Mouse (Mus musculus): ENCODE results near the gene Dguok. TPM values are rescaled to one million over a fixed set of nuclear protein-coding genes. Genes with fewer than 3 reads are reported as not detected.

Dguok gene
- polyA plus RNA-seq, 1 experiment from 2014 or later: 63.6 TPM

DNA sequence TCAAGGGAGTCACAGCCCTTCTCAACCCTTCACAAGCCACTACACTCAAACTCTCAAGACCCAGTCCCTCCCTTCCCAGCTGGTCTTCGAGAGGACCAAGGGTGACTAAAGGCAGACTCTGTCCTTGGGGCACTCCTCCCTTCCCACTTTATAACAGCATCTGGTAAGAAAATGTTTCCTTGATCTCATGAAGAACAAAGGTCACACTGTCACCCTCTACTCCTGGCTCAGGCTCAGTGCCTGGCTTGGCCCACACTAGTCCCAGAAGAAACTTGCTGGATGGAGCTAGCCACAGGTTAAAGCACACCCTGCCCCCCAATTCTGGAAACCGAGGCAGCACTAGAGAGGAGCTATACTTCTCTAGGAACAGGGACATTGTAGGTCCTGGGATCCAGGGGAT is 61.0 kb downstream of the Dguok start:
- Histone ChIP-seq H3K36me3 (replicated peaks) (peaks cover 77% of the 10 kb centered on the region), H3K27me3 (ENCODE audit: poor library complexity, severe bottlenecking) (no peaks in the 10 kb centered on the region), H3K4me1 (peaks cover 93% of the 10 kb centered on the region), H3K4me3 (no peak overlapping the region), H3K27ac (no peak overlapping the region), H3K9me3 (no peaks in the 10 kb centered on the region)
- WGBS: 86% methylated on average over 2 of the region's 2 CpGs
- no peak for DNase-seq (ENCODE audit: extremely low spot score, low spot score)

DNA sequence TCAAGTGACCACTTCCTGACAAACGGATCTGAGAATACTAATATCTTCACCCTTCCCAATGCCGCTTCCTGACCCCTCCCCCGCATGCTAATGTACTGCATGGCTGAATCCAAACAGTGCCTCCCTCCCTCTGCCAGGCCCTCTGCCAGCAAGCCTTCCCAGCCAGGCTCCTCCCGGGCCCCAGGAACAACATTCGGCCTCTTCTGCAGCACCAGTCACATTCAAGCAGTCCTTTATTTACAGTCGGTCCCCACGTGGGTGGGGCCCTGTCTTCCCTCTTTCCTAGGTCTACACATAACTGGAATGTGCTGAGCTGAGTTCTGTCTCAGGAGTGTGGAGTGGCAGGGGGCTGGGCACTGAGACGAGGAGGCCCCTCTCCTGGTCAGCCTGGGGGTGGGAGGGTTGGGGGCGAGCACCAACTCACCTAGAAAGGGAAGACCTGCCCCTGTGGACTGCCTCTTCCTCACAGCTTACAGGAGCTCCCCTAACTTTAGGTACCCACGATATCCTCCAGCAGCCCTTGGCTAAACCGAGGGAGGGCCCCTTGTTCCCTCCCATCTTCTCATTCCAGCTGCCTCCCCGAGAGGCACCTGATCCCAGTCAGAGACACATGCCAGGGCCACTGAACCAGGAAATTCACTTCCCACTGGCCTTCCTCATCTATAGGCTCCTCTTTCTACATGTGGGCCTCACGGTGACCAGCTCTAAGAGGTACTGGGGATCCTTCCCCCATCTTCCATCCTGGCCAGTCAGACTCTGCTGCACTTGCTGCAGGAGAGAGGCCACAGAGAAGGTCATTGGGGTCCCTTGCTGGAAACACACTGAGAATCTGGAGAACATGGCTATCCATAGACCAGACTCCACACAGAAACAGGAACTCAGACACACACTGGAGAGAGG is 63.1 kb downstream of the Dguok start:
- H3K27me3 ChIP-seq (ENCODE audit: poor library complexity, severe bottlenecking): no peaks in the 10 kb centered on the region
- H3K9me3 ChIP-seq: no peaks in the 10 kb centered on the region
- DNase-seq (ENCODE audit: extremely low spot score, low spot score): no peak
- H3K36me3 ChIP-seq (replicated peaks): peaks cover 70% of the 10 kb centered on the region
- H3K4me3 ChIP-seq: peak overlapping the region; percentile 28; the same call in 1 of the 2 replicates
- peak overlapping the region; percentile 69 for H3K27ac ChIP-seq
- H3K4me1 ChIP-seq: peaks cover 93% of the 10 kb centered on the region
- WGBS: 16% methylated on average over 13 of the region's 13 CpGs

DNA sequence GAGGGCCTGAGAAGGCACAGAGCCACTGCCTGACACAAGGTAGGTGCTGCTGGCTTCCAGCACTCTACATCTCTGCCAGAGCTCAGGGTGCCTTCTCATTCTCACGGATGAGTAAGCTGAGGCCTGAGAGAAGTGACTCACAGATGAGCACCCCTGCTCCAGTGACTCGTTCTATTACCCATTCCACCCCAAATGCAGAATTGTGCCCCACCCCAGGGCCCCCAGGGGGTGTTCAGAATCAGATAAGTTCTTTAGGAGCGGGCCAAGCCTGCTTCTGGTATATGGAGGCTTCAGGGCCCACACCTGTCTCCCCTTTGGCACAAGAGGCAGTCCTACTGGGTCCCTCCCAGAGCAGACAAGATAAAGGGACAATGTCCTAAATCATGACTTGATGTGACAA is 64.1 kb downstream of the Dguok start:
- WGBS: 41% methylated on average over 3 of the region's 3 CpGs
- H3K27me3 ChIP-seq (ENCODE audit: poor library complexity, severe bottlenecking): no peaks in the 10 kb centered on the region
- peak overlapping the region; percentile 73 for H3K4me3 ChIP-seq
- H3K36me3 ChIP-seq (replicated peaks): peaks cover 70% of the 10 kb centered on the region
- no peaks in the 10 kb centered on the region for H3K9me3 ChIP-seq
- no peak for DNase-seq (ENCODE audit: extremely low spot score, low spot score)
- H3K4me1 ChIP-seq: peaks cover 99% of the 10 kb centered on the region
- H3K27ac ChIP-seq: peak overlapping the region; percentile 95

DNA sequence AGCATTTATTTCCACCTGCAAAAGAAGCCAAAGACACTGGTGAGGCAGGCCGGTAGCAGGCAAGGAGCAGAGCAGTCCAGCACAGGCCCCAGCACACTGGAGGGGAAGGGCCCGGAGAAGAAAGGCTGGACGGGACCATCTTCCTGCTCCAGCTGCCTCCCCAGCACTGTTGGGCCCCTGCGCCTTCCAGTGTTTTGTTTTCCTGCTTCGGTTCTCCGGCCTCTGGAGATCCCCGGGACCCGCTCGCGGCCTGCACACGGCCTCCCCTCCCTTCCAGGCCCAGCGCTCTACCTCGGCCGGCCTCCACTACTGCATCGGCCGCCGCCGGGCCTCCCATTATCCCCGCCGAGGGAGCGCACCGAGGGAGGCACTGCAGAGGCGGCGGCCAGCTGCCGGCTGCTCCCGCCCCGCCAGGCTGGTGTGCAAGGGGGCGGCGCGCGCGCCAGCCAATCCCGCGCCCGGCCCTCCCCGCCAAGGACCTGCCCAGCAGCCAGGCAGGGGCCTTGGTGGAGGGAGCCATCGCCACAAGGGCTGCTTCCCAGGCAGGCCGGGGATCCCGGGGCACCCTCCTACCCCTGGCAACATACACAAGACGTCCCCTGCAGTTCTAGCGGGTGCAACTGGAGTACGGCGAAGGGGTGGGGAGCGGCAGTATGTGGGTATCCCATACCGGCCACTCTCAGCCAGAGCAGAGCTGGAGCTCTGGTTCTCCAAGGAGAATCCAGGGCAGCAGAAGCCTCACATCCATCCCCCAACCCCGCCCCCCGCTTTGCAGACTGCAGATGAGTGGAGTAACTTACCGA is 65.3 kb downstream of the Dguok start:
- Histone ChIP-seq H3K36me3 (replicated peaks) (peaks cover 67% of the 10 kb centered on the region), H3K9me3 (no peaks in the 10 kb centered on the region), H3K4me1 (peaks cover 100% of the 10 kb centered on the region), H3K27ac (peak overlapping the region; percentile 95), H3K27me3 (ENCODE audit: poor library complexity, severe bottlenecking) (no peaks in the 10 kb centered on the region), H3K4me3 (peak overlapping the region; percentile 73)
- WGBS: under 1% methylated on average over 48 of the region's 48 CpGs
- DNase-seq (ENCODE audit: extremely low spot score, low spot score): peak; percentile 83

DNA sequence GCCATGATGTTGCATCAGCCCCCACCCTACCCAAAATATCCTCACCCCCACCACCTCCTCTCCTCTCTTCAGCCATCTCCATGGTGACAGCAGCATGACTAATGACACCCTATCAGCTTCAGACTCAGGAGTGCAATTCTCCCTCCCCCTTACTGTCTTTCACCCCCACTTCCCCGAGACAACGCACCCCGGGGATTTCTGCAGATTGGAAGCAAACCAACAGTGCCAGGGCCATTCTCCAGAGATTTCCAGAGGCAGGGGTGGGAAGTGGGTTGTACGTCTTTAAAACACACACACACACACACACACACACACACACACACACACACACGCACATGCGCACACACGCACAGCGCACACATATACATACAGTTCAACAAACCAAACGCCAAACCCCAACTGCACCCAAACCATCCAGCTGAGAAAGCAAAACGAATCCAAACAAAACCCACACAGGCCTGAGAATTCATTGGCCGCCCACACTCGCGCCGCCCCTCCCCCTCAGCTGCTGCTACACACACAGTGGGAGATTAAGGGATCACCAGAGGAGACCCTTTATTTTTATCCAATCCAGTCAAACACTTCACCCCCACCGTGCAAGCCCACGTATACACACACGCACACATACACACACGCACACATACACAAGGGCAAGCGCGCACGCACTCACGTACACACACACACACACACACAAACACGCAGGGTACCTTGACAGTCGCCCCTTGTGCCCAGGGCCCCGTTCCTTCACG is 66.1 kb downstream of the Dguok start:
- H3K27me3 ChIP-seq (ENCODE audit: poor library complexity, severe bottlenecking): no peaks in the 10 kb centered on the region
- no peaks in the 10 kb centered on the region for H3K9me3 ChIP-seq
- H3K27ac ChIP-seq: peak overlapping the region; percentile 95
- WGBS: 4% methylated on average over 26 of the region's 26 CpGs
- H3K4me3 ChIP-seq: peak overlapping the region; percentile 73
- H3K4me1 ChIP-seq: peaks cover 100% of the 10 kb centered on the region
- peaks cover 66% of the 10 kb centered on the region for H3K36me3 ChIP-seq (replicated peaks)
- DNase-seq (ENCODE audit: extremely low spot score, low spot score): peak; percentile 71

DNA sequence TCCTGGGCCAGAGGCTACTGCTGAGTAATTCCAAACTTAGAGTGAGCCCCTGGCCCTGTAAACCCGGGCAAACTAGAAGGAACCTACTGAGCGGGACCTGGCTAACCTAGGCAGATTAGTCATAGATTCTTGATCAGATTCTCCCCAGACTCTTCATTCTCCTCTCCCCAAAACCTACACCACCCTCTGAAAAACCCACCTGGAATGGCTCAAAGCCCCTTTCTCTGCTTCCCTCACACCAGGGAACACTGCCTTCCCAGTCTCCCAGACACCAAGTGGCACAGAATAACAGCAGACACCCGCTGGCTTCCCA is 66.6 kb downstream of the Dguok start:
- Histone ChIP-seq H3K27me3 (ENCODE audit: poor library complexity, severe bottlenecking) (no peaks in the 10 kb centered on the region), H3K27ac (peak overlapping the region; percentile 95), H3K36me3 (replicated peaks) (peaks cover 64% of the 10 kb centered on the region), H3K9me3 (no peaks in the 10 kb centered on the region), H3K4me3 (peak overlapping the region; percentile 73), H3K4me1 (peaks cover 100% of the 10 kb centered on the region)
- WGBS: 19% methylated on average over 3 of the region's 3 CpGs
- no peak for DNase-seq (ENCODE audit: extremely low spot score, low spot score)

DNA sequence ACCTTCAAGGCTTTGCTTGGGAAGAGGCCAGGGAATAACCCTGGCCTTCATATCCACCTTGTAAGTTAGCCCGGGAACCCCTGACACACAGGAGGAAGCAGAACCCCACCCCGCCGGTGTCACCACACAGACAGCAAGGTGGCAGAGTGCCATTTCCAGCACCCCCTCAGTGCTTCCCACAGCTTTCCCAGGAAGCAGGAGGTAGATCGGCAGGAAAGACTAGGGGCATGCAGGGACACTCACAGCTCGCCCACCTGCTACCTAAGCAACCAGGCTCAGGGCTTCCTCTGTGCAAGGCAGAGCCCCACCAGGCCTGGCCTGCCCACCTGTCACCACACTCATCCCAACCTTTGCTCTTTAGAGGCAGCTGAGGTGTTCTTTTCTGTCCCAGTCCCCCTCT is 67.0 kb downstream of the Dguok start:
- H3K36me3 ChIP-seq (replicated peaks): peaks cover 64% of the 10 kb centered on the region
- peak overlapping the region; percentile 95 for H3K27ac ChIP-seq
- DNase-seq (ENCODE audit: extremely low spot score, low spot score): no peak
- no peaks in the 10 kb centered on the region for H3K9me3 ChIP-seq
- H3K4me1 ChIP-seq: peaks cover 100% of the 10 kb centered on the region
- 78% methylated on average over 5 of the region's 5 CpGs for WGBS
- H3K4me3 ChIP-seq: peak overlapping the region; percentile 73
- H3K27me3 ChIP-seq (ENCODE audit: poor library complexity, severe bottlenecking): no peaks in the 10 kb centered on the region

DNA sequence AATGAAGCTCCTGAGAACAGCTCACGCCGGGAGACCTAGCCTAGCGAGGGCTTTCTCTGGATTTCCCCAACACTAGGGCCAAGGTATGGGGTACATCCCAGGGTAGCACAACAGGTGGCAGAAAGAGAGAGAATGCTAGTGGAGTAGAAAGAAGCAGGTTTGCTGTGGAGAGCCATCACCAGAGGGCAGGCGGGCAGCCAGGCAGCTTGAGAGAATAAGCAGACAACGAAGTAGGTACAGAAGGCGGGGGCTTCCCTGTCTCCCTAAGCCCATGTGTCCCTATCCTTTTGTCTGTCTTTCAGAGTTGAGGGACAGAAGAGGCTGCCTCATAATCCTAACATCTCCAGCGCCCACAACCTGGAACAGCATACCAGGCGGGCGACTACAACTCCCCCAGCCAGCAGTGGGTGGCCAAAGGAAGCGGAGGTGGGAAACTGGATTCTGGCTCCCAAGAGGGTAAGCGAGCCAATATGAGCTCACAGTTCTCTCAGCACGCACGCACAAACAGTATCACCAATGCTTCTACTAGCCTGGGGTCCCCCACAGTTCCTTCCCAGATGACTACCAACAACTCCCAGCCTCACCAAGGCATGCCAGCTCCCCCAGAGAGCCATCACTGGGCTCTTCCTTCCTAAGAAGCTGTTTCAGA is 67.5 kb downstream of the Dguok start:
- Histone ChIP-seq H3K27me3 (ENCODE audit: poor library complexity, severe bottlenecking) (no peaks in the 10 kb centered on the region), H3K9me3 (no peaks in the 10 kb centered on the region), H3K4me3 (peak overlapping the region; percentile 73; the same call in 1 of the 2 replicates), H3K36me3 (replicated peaks) (peaks cover 65% of the 10 kb centered on the region), H3K4me1 (peaks cover 100% of the 10 kb centered on the region), H3K27ac (no peak overlapping the region)
- WGBS: 82% methylated on average over 13 of the region's 13 CpGs
- DNase-seq (ENCODE audit: extremely low spot score, low spot score): no peak

DNA sequence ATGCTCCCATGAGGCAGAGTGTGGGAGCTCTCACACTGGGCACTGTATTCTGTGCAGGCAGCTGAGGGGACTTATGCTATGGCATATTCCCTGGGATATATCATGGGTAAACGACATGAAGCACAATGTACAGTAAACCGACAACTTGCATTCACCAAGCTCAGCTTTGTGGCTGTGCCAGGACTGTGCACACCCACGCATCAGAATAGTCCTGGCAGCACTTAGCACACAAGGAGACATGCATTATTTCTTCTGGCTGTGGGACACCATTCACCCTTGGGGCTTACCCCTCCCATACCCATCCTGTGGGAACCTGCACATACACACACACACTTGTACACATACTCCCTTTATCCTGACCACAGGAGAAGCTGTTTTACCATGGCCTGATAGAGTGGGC is 68.2 kb downstream of the Dguok start:
- Histone ChIP-seq H3K27me3 (ENCODE audit: poor library complexity, severe bottlenecking) (no peaks in the 10 kb centered on the region), H3K4me3 (0 out of 2 replicates have a peak overlapping the region, but pooled peaks have one; percentile 73), H3K36me3 (replicated peaks) (peaks cover 67% of the 10 kb centered on the region), H3K9me3 (no peaks in the 10 kb centered on the region), H3K4me1 (peaks cover 100% of the 10 kb centered on the region), H3K27ac (0 out of 2 replicates have a peak overlapping the region, but pooled peaks have one; percentile 5)
- DNase-seq (ENCODE audit: extremely low spot score, low spot score): no peak
- 93% methylated on average over 3 of the region's 3 CpGs for WGBS

DNA sequence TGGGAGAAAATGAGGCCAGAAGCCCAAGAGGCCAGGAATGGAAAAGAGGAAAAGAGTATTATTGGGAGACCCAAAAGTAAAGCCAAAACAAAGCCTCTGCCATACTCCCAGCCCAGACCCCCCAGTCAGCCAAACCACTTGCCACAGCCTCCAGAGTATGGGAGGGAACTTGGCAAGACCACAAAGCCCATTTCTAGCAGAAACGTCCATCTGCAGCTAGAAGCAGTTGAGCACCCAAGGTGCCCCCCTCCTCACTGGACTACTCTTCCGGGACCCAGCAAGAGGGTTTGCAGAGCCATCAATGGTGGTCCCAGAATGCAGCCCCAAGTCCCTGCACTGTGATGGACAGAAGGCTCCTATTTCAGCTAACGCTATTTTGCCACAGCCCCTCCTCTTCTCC is 69.0 kb downstream of the Dguok start:
- Histone ChIP-seq H3K9me3 (no peaks in the 10 kb centered on the region), H3K27ac (no peak overlapping the region), H3K4me1 (peaks cover 98% of the 10 kb centered on the region), H3K4me3 (peak overlapping the region; percentile 4; the same call in 1 of the 2 replicates), H3K27me3 (ENCODE audit: poor library complexity, severe bottlenecking) (no peaks in the 10 kb centered on the region), H3K36me3 (replicated peaks) (peaks cover 70% of the 10 kb centered on the region)
- 52% methylated on average over 3 of the region's 3 CpGs for WGBS
- no peak for DNase-seq (ENCODE audit: extremely low spot score, low spot score)

DNA sequence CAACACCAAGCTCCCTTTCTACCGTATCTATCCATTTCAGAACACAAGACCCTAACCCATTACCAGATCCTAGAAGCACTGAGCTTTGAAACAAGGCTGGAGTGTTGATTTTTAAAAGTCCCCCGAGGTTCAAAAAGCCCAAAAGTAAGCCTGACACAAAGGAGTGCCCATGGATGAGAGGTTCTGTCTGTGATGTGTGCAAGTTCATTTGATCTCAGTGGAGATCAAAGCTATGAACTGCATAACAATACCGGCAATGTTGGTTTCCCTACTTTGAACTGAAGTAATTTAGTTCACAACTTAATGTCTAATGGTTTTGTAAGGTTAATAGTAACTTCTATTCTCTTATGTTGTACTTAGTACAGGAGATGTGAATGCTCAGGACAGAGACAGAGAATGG is 69.5 kb downstream of the Dguok start:
- DNase-seq (ENCODE audit: extremely low spot score, low spot score): no peak
- WGBS: 86% methylated on average over 3 of the region's 3 CpGs
- Histone ChIP-seq H3K4me3 (no peak overlapping the region), H3K27ac (no peak overlapping the region), H3K4me1 (peaks cover 98% of the 10 kb centered on the region), H3K36me3 (replicated peaks) (peaks cover 71% of the 10 kb centered on the region), H3K27me3 (ENCODE audit: poor library complexity, severe bottlenecking) (no peaks in the 10 kb centered on the region), H3K9me3 (no peaks in the 10 kb centered on the region)

DNA sequence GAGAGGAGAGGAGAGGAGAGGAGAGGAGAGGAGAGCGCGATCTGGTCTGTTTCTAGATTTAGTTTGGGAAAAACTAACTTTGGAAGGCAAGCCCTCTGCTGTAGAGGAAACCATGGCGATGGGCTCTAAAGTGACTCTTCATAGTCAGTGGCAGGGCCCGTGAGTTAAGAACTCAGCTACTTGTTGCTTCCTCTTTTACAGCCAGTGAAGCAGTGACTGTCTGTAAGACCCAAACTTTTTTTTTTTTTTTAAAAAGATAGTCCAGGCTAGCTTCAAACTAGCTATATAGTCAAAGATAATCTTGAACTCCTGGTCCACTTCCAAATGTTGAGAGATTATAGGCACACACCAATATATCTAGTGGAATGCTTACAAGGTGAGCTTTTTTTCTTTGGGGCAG is 70.2 kb downstream of the Dguok start:
- 81% methylated on average over 4 of the region's 4 CpGs for WGBS
- Histone ChIP-seq H3K27me3 (ENCODE audit: poor library complexity, severe bottlenecking) (no peaks in the 10 kb centered on the region), H3K36me3 (replicated peaks) (peaks cover 73% of the 10 kb centered on the region), H3K9me3 (no peaks in the 10 kb centered on the region), H3K27ac (no peak overlapping the region), H3K4me1 (peaks cover 95% of the 10 kb centered on the region), H3K4me3 (no peak overlapping the region)
- DNase-seq (ENCODE audit: extremely low spot score, low spot score): no peak

Measured in forebrain, embryonic 10.5 days (tissue).